8 mouse cellular contexts compared by ENCODE assay signal in genomic region chr19:30174074-30174670, GRCm38 (mm10). TPM values are rescaled to one million over a fixed set of nuclear protein-coding genes. Genes with fewer than 3 reads are reported as not detected.
A peak's percentile ranks its signal among the peaks of the same experiment; 100 is the strongest.
DNase-seq lines count a peak whose midpoint lies in the region; ATAC-seq and TF ChIP-seq lines count a peak whose summit lies in the region.

No protein-coding gene starts in this region.

- peaks cover 16% of the 10 kb centered on the region for H3K4me1 ChIP-seq in heart, embryonic 15.5 days (replicated peaks)
- H3K4me1 ChIP-seq in heart, adult 2 months (ENCODE audit: control insufficient read depth, insufficient read depth, low read length) = no peaks in the 10 kb centered on the region
- H3K4me1 ChIP-seq in embryonic facial prominence, embryonic 10.5 days = peaks cover 14% of the 10 kb centered on the region; the same call in 1 of the 2 replicates
- peaks cover 16% of the 10 kb centered on the region for H3K4me1 ChIP-seq in kidney, embryonic 15.5 days

- intact Hi-C loops in heart, adult 2 months (cut with DNase I) = no loop called here

- TF ChIP-seq CTCF in heart, adult 2 months (IDR thresholded peaks at IDR 0.05) = no peak

- no peak for ATAC-seq in heart, embryonic 15.5 days (replicated peaks; ENCODE audit: insufficient number of reproducible peaks, insufficient read depth, low FRiP score, low read depth)
- ATAC-seq in kidney, embryonic 15.5 days (replicated peaks; ENCODE audit: low FRiP score) = no peak
- ATAC-seq in monocyte, adult 5-6 weeks (replicated peaks; ENCODE audit: insufficient number of reproducible peaks, low FRiP score, low TSS enrichment, poor library complexity, severe bottlenecking) = no peak
- ATAC-seq in frontal cortex, adult (ENCODE audit: low TSS enrichment) = no peak

- no peaks in the 10 kb centered on the region for H3K79me2 ChIP-seq in heart, adult 2 months (replicated peaks; ENCODE audit: control insufficient read depth, insufficient read depth, low read length)

- peaks cover 44% of the 10 kb centered on the region for H3K27me3 ChIP-seq in heart, embryonic 15.5 days
- peaks cover 15% of the 10 kb centered on the region for H3K27me3 ChIP-seq in heart, adult 2 months (ENCODE audit: control insufficient read depth, insufficient read depth, low read length)
- H3K27me3 ChIP-seq in embryonic facial prominence, embryonic 10.5 days (replicated peaks; ENCODE audit: low read depth, poor library complexity, severe bottlenecking) = peaks cover 49% of the 10 kb centered on the region
- H3K27me3 ChIP-seq in kidney, embryonic 15.5 days = peaks cover 37% of the 10 kb centered on the region

- 7% methylated on average over 15 of the region's 15 CpGs for WGBS in heart, embryonic 15.5 days
- WGBS in heart, adult 2 months = 13% methylated on average over 15 of the region's 15 CpGs
- WGBS in embryonic facial prominence, embryonic 10.5 days = 4% methylated on average over 15 of the region's 15 CpGs
- WGBS in kidney, embryonic 15.5 days = 4% methylated on average over 15 of the region's 15 CpGs

- no peaks in the 10 kb centered on the region for H3K36me3 ChIP-seq in heart, embryonic 15.5 days
- H3K36me3 ChIP-seq in heart, adult 2 months (ENCODE audit: control insufficient read depth, insufficient read depth, low read length) = no peaks in the 10 kb centered on the region
- H3K36me3 ChIP-seq in embryonic facial prominence, embryonic 10.5 days (replicated peaks) = no peaks in the 10 kb centered on the region
- no peaks in the 10 kb centered on the region for H3K36me3 ChIP-seq in kidney, embryonic 15.5 days

- no peak for TF ChIP-seq EP300 in heart, adult 2 months (IDR thresholded peaks at IDR 0.05; ENCODE audit: insufficient read depth, low read depth, low read length)

- peak overlapping the region; percentile 57; the same call in 1 of the 2 replicates for H3K9ac ChIP-seq in heart, embryonic 15.5 days
- no peak overlapping the region for H3K9ac ChIP-seq in heart, adult 2 months (ENCODE audit: low read depth, low read length)
- 0 out of 2 replicates have a peak overlapping the region, but pooled peaks have one; percentile 57 for H3K9ac ChIP-seq in kidney, embryonic 15.5 days

- DNase-seq in heart, adult 2 months = no peak
- peak; percentile 35 for DNase-seq in embryonic facial prominence, embryonic 10.5 days (ENCODE audit: low spot score)
- peak; percentile 51 for DNase-seq in neural tube, embryonic 10.5 days (ENCODE audit: extremely low spot score, low spot score)
- DNase-seq in left cerebral cortex, adult 18-20 months (ENCODE audit: low spot score in 2 of 2) = no peak

- peak overlapping the region; percentile 100 for H3K4me2 ChIP-seq in heart, embryonic 15.5 days
- H3K4me2 ChIP-seq in kidney, embryonic 15.5 days = peak overlapping the region; percentile 100

- H3K4me3 ChIP-seq in heart, embryonic 15.5 days = peak overlapping the region; percentile 63
- H3K4me3 ChIP-seq in heart, adult 2 months = no peak overlapping the region
- H3K4me3 ChIP-seq in embryonic facial prominence, embryonic 10.5 days = peak overlapping the region; percentile 72
- peak overlapping the region; percentile 66 for H3K4me3 ChIP-seq in kidney, embryonic 15.5 days (replicated peaks)

- H3K27ac ChIP-seq in heart, embryonic 15.5 days = no peak overlapping the region
- H3K27ac ChIP-seq in heart, adult 2 months = no peak overlapping the region
- H3K27ac ChIP-seq in embryonic facial prominence, embryonic 10.5 days (replicated peaks) = peak overlapping the region; percentile 4; the same call in 1 of the 2 replicates
- H3K27ac ChIP-seq in kidney, embryonic 15.5 days = no peak overlapping the region

- H3K9me3 ChIP-seq in heart, embryonic 15.5 days (replicated peaks) = no peaks in the 10 kb centered on the region
- H3K9me3 ChIP-seq in embryonic facial prominence, embryonic 10.5 days = no peaks in the 10 kb centered on the region
- no peaks in the 10 kb centered on the region for H3K9me3 ChIP-seq in kidney, embryonic 15.5 days (replicated peaks)

- TF ChIP-seq POLR2A in heart, adult 2 months (IDR thresholded peaks at IDR 0.05; ENCODE audit: insufficient read depth, low read depth, low read length) = no peak

RNA-seq across cellular contexts. Expression of gene Gldc, which starts 1.1 kb away (rescaled TPM):
- polyA plus RNA-seq in heart, embryonic 15.5 days (2015; fragmentation: Nextera tagmentation; extraction: Ambion mirVana) = 0.83 and 0.98 TPM in 2 replicates
- under 1 TPM; 0.26 to 0.30 TPM for total RNA-seq in heart, adult 2 months (2021)
- polyA plus RNA-seq in heart, adult 2 months (2012; rRNA removed) = 0.14 and 0.29 TPM in 2 replicates
- 14.6 and 17.2 TPM in 2 replicates for polyA plus RNA-seq in embryonic facial prominence, embryonic 10.5 days (2016; fragmentation: Nextera tagmentation; extraction: Ambion mirVana)
- polyA plus RNA-seq in kidney, embryonic 15.5 days (2015; fragmentation: Nextera tagmentation; extraction: Ambion mirVana) = 11.0 and 11.4 TPM in 2 replicates
- total RNA-seq in monocyte, adult 5-6 weeks (2017) = not detected in 3 replicates
- 10 to 100 TPM; 23.1 to 23.7 TPM for total RNA-seq in left cerebral cortex, adult 18-20 months (2021)

RNA-seq across cellular contexts. Expression of gene Mbl2, which starts 58.6 kb away (rescaled TPM):
- not detected in 2 replicates for polyA plus RNA-seq in heart, embryonic 15.5 days (2015; fragmentation: Nextera tagmentation; extraction: Ambion mirVana)
- total RNA-seq in heart, adult 2 months (2021) = not detected
- 0.67 TPM in 1 of 2 replicates, not detected in the other for polyA plus RNA-seq in heart, adult 2 months (2012; rRNA removed)
- not detected in 2 replicates for polyA plus RNA-seq in embryonic facial prominence, embryonic 10.5 days (2016; fragmentation: Nextera tagmentation; extraction: Ambion mirVana)
- not detected in 2 replicates for polyA plus RNA-seq in kidney, embryonic 15.5 days (2015; fragmentation: Nextera tagmentation; extraction: Ambion mirVana)
- total RNA-seq in monocyte, adult 5-6 weeks (2017) = not detected in 3 replicates
- not detected for total RNA-seq in left cerebral cortex, adult 18-20 months (2021)

Comparison
In these comparisons a context has a peak if more than half of its experiments do, and no peak if none do; other contexts are left out.
1. DNase-seq: peak in embryonic facial prominence, embryonic 10.5 days (single experiment) and neural tube, embryonic 10.5 days (single experiment); none in heart, adult 2 months (0 of 2) and left cerebral cortex, adult 18-20 months (0 of 2).